14 mouse cellular contexts compared by ENCODE assay signal in genomic region chr11:93100606-93101005, GRCm38 (mm10). TPM values are rescaled to one million over a fixed set of nuclear protein-coding genes. Genes with fewer than 3 reads are reported as not detected.
DNase-seq lines count a peak whose midpoint lies in the region; ATAC-seq lines count a peak whose summit lies in the region.
"Had no signal": no experiment of that assay in that cellular context is flagged by ENCODE, and none has a peak within 500 bp of the region (broad histone marks: within the 10 kb centered on the region; RNA-seq: fewer than 3 reads in every experiment).

No protein-coding gene starts in this region.

- no peaks in the 10 kb centered on the region for H3K9me3 ChIP-seq in forebrain, embryonic 15.5 days
- H3K9me3 ChIP-seq in forebrain, embryonic 10.5 days = no peaks in the 10 kb centered on the region
- no peaks in the 10 kb centered on the region for H3K9me3 ChIP-seq in forebrain, embryonic 16.5 days (ENCODE audit: control insufficient read depth, low read length)
- H3K9me3 ChIP-seq in midbrain, embryonic 15.5 days = no peaks in the 10 kb centered on the region
- no peaks in the 10 kb centered on the region for H3K9me3 ChIP-seq in kidney, embryonic 16.5 days (ENCODE audit: low read length)
- no peaks in the 10 kb centered on the region for H3K9me3 ChIP-seq in limb, embryonic 10.5 days (replicated peaks)
- H3K9me3 ChIP-seq: heart, embryonic 15.5 days; intestine, embryonic 15.5 days; liver, embryonic 13.5 days had no signal

- WGBS in forebrain, embryonic 15.5 days = 7% methylated on average over 6 of the region's 6 CpGs
- 3% methylated on average over 6 of the region's 6 CpGs for WGBS in forebrain, embryonic 10.5 days
- WGBS in forebrain, embryonic 16.5 days = 2% methylated on average over 6 of the region's 6 CpGs
- 8% methylated on average over 6 of the region's 6 CpGs for WGBS in midbrain, embryonic 15.5 days
- WGBS in kidney, embryonic 16.5 days = 4% methylated on average over 6 of the region's 6 CpGs
- 5% methylated on average over 6 of the region's 6 CpGs for WGBS in limb, embryonic 10.5 days

- H3K4me1 ChIP-seq in forebrain, embryonic 15.5 days = peaks cover 30% of the 10 kb centered on the region
- peaks cover 30% of the 10 kb centered on the region for H3K4me1 ChIP-seq in forebrain, embryonic 10.5 days
- H3K4me1 ChIP-seq in forebrain, embryonic 16.5 days (replicated peaks; ENCODE audit: control insufficient read depth, insufficient read depth, low read length) = peaks cover 28% of the 10 kb centered on the region
- H3K4me1 ChIP-seq in midbrain, embryonic 15.5 days = peaks cover 29% of the 10 kb centered on the region
- peaks cover 16% of the 10 kb centered on the region for H3K4me1 ChIP-seq in kidney, embryonic 16.5 days (ENCODE audit: insufficient read depth, low read length)
- peaks cover 26% of the 10 kb centered on the region for H3K4me1 ChIP-seq in limb, embryonic 10.5 days
- H3K4me1 ChIP-seq: liver, embryonic 13.5 days had no signal

- H3K4me3 ChIP-seq in forebrain, embryonic 15.5 days = peak overlapping the region; percentile 45
- H3K4me3 ChIP-seq in forebrain, embryonic 10.5 days = no peak overlapping the region
- peak overlapping the region; percentile 47 for H3K4me3 ChIP-seq in forebrain, embryonic 16.5 days (replicated peaks; ENCODE audit: low read length)
- peak overlapping the region; percentile 79 for H3K4me3 ChIP-seq in midbrain, embryonic 15.5 days
- H3K4me3 ChIP-seq in kidney, embryonic 16.5 days (ENCODE audit: low read length) = no peak overlapping the region
- no peak overlapping the region for H3K4me3 ChIP-seq in limb, embryonic 10.5 days
- H3K4me3 ChIP-seq: heart, embryonic 15.5 days; intestine, embryonic 15.5 days; liver, embryonic 13.5 days had no signal

- peaks cover 42% of the 10 kb centered on the region for H3K27me3 ChIP-seq in forebrain, embryonic 15.5 days
- peaks cover 73% of the 10 kb centered on the region for H3K27me3 ChIP-seq in forebrain, embryonic 10.5 days (ENCODE audit: poor library complexity, severe bottlenecking)
- peaks cover 25% of the 10 kb centered on the region for H3K27me3 ChIP-seq in forebrain, embryonic 16.5 days (replicated peaks; ENCODE audit: control insufficient read depth, insufficient read depth, low read length)
- H3K27me3 ChIP-seq in midbrain, embryonic 15.5 days (replicated peaks) = peaks cover 3% of the 10 kb centered on the region; the same call in 1 of the 2 replicates
- peaks cover 56% of the 10 kb centered on the region for H3K27me3 ChIP-seq in kidney, embryonic 16.5 days (ENCODE audit: insufficient read depth, low read length)
- H3K27me3 ChIP-seq in limb, embryonic 10.5 days (ENCODE audit: low read depth, poor library complexity, severe bottlenecking) = peaks cover 74% of the 10 kb centered on the region

- intact Hi-C loops in left cerebral cortex, postnatal 36 days (cut with DNase I) = no loop called here

- ATAC-seq in forebrain, embryonic 15.5 days (replicated peaks) = no peak
- ATAC-seq in forebrain, embryonic 16.5 days = no peak
- ATAC-seq in midbrain, embryonic 15.5 days (replicated peaks) = no peak
- no peak for ATAC-seq in kidney, embryonic 16.5 days (ENCODE audit: low FRiP score, low TSS enrichment)
- ATAC-seq: intestine, embryonic 15.5 days had no signal

- no peak overlapping the region for H3K9ac ChIP-seq in forebrain, embryonic 15.5 days (replicated peaks)
- H3K9ac ChIP-seq in forebrain, embryonic 16.5 days (replicated peaks; ENCODE audit: low read depth, low read length) = no peak overlapping the region
- peak overlapping the region; percentile 54 for H3K9ac ChIP-seq in midbrain, embryonic 15.5 days
- no peak overlapping the region for H3K9ac ChIP-seq in kidney, embryonic 16.5 days (replicated peaks; ENCODE audit: low read length)
- H3K9ac ChIP-seq: heart, embryonic 15.5 days; intestine, embryonic 15.5 days; liver, embryonic 13.5 days had no signal

- no peaks in the 10 kb centered on the region for H3K36me3 ChIP-seq in forebrain, embryonic 15.5 days
- no peaks in the 10 kb centered on the region for H3K36me3 ChIP-seq in forebrain, embryonic 10.5 days (replicated peaks)
- H3K36me3 ChIP-seq in forebrain, embryonic 16.5 days (ENCODE audit: control insufficient read depth, insufficient read depth) = no peaks in the 10 kb centered on the region
- no peaks in the 10 kb centered on the region for H3K36me3 ChIP-seq in midbrain, embryonic 15.5 days (replicated peaks)
- no peaks in the 10 kb centered on the region for H3K36me3 ChIP-seq in kidney, embryonic 16.5 days (ENCODE audit: insufficient read depth, low read length)
- no peaks in the 10 kb centered on the region for H3K36me3 ChIP-seq in limb, embryonic 10.5 days
- H3K36me3 ChIP-seq: heart, embryonic 15.5 days; intestine, embryonic 15.5 days; liver, embryonic 13.5 days had no signal

- H3K27ac ChIP-seq in forebrain, embryonic 15.5 days (replicated peaks) = no peak overlapping the region
- H3K27ac ChIP-seq in forebrain, embryonic 10.5 days = no peak overlapping the region
- H3K27ac ChIP-seq in forebrain, embryonic 16.5 days (ENCODE audit: low read length) = no peak overlapping the region
- peak overlapping the region; percentile 84; the same call in 1 of the 2 replicates for H3K27ac ChIP-seq in midbrain, embryonic 15.5 days
- H3K27ac ChIP-seq in kidney, embryonic 16.5 days (ENCODE audit: low read length) = no peak overlapping the region
- no peak overlapping the region for H3K27ac ChIP-seq in limb, embryonic 10.5 days
- H3K27ac ChIP-seq: heart, embryonic 15.5 days; intestine, embryonic 15.5 days; liver, embryonic 13.5 days; stomach, postnatal 0 days had no signal

- DNase-seq in forebrain, embryonic 10.5 days (ENCODE audit: extremely low spot score, low spot score) = no peak
- DNase-seq in cerebellum, postnatal 14 days = peak; percentile 33 to 49
- no peak for DNase-seq in limb, embryonic 10.5 days (ENCODE audit: low spot score)
- no peak for DNase-seq in left cerebral cortex, postnatal 36 days (ENCODE audit: low spot score in 2 of 2)
- DNase-seq: liver, embryonic 13.5 days; lung, postnatal 10 days had no signal

- H3K4me2 ChIP-seq in forebrain, embryonic 15.5 days (replicated peaks) = peak overlapping the region; percentile 88
- no peak overlapping the region; the same call in 1 of the 2 replicates for H3K4me2 ChIP-seq in forebrain, embryonic 16.5 days (ENCODE audit: low read length)
- peak overlapping the region; percentile 92 for H3K4me2 ChIP-seq in midbrain, embryonic 15.5 days
- H3K4me2 ChIP-seq in kidney, embryonic 16.5 days (replicated peaks; ENCODE audit: low read depth, low read length) = no peak overlapping the region
- H3K4me2 ChIP-seq: heart, embryonic 15.5 days; liver, embryonic 13.5 days had no signal

RNA-seq across cellular contexts. Expression of gene Car10, which starts 2.8 kb away (rescaled TPM):
- 8.5 and 10.6 TPM in 2 replicates for polyA plus RNA-seq in forebrain, embryonic 15.5 days (2015; fragmentation: Nextera tagmentation; extraction: Ambion mirVana)
- polyA plus RNA-seq in forebrain, embryonic 10.5 days (2016; fragmentation: Nextera tagmentation; extraction: Ambion mirVana) = 0.25 and 0.41 TPM in 2 replicates
- 7.7 and 18.6 TPM in 2 replicates for polyA plus RNA-seq in forebrain, embryonic 16.5 days (2015; fragmentation: Nextera tagmentation; extraction: Ambion mirVana)
- 41.7 and 47.7 TPM in 2 replicates for polyA plus RNA-seq in midbrain, embryonic 15.5 days (2015; fragmentation: Nextera tagmentation; extraction: Ambion mirVana)
- 0.22 and 0.33 TPM in 2 replicates for polyA plus RNA-seq in kidney, embryonic 16.5 days (2015; fragmentation: Nextera tagmentation; extraction: Ambion mirVana)
- 0.10 and 0.20 TPM in 2 replicates for polyA plus RNA-seq in limb, embryonic 10.5 days (2016; fragmentation: Nextera tagmentation; extraction: Ambion mirVana)
- 100 to 1,000 TPM; 134 to 140 TPM for total RNA-seq in left cerebral cortex, postnatal 36 days (2021)
- polyA plus RNA-seq: liver, embryonic 13.5 days; small intestine, adult 2 months had no signal

Comparison
In these comparisons a context has a peak if more than half of its experiments do, and no peak if none do; other contexts are left out.
1. H3K4me2 ChIP-seq: peak in forebrain, embryonic 15.5 days (single experiment) and midbrain, embryonic 15.5 days (single experiment); none in forebrain, embryonic 16.5 days (single experiment) and kidney, embryonic 16.5 days (single experiment).
2. H3K4me3 ChIP-seq: peak in forebrain, embryonic 15.5 days (single experiment), forebrain, embryonic 16.5 days (single experiment) and midbrain, embryonic 15.5 days (single experiment); none in forebrain, embryonic 10.5 days (single experiment), kidney, embryonic 16.5 days (single experiment) and limb, embryonic 10.5 days (single experiment).
3. DNase-seq: peak in cerebellum, postnatal 14 days (2 of 2); none in forebrain, embryonic 10.5 days (single experiment), limb, embryonic 10.5 days (single experiment) and left cerebral cortex, postnatal 36 days (0 of 2).